Mouse (Mus musculus): ENCODE results near the gene H2afy.

DNA sequence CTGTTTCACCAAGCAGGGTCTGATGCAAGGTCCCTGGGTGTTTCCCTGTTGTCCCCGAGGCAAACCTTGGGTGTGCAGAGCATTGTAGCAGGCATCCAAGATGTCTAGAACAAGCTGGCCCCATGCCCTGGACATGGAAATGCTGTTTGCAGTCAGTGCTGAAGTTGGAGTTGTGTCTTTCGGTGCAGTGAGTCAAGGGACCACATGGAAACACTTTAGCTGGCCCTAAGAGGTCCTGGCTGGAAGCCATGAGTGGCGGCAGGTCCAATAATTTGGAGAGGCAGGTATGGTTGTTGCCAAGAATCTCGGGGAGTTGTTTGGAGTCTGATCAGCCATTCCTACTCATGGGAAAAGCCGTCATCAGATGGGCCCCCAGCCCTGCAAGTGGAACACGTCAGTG lies 27.6 kb upstream of the H2afy start:
- TF ChIP-seq CTCF (IDR thresholded peaks at IDR 0.05; ENCODE audit: low read depth) (no peak), EP300 (IDR thresholded peaks at IDR 0.05; ENCODE audit: low read depth) (no peak)
